Mouse (Mus musculus): ENCODE measurements around the gene Kcnn1.
A peak's percentile ranks its signal among the peaks of the same experiment; 100 is the strongest.

Gene Kcnn1

GRCm38 (mm10) chr8:70893656-70894384 lies 30.8 kb upstream of the Kcnn1 start:
- peak; percentile 42 to 54 for DNase-seq (ENCODE audit: low spot score in 2 of 2)

DNA sequence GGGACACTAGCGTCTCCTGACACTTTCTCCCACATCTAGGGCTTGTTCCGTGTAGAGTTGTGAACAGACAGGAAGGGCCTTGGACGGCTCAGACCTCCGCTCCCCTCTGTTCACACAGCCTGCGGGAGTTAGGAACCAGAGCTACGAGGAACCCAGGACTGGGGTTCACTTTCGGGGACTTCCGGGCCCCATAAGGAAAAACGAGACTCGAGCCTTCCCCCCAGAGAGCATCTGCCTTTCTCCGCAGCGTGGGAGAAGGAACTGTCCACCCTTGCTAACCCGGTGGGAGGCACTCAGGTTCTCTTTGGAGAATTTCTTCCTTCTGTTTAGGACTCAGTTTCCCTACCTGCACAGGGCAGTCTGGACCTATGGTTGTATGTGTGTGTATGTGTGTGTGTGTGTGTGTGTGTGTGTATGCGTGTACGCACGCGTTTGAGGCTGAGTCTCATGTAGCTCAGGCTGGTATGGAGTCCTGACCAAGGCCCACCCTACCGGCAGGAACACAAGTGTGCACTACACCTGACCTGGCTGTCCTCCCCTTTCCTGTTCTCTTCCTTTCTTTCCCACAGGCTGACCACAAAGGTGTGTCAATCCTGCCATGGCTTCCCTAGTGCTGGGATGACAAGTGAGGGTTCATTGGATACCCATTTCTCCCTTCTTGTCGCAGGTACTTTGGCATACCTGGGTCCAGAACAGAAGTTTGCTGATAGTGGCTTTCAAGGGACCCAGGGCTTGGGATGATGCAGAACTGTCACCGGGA lies 30.0 kb upstream of the Kcnn1 start:
- no peak for DNase-seq (ENCODE audit: low spot score in 2 of 2)

GRCm38 (mm10) chr8:70892022-70892895 lies 29.2 kb upstream of the Kcnn1 start, which contains the start of gene Slc5a5:
TSS of gene Slc5a5 (minus strand) at chr8:70892757.
- no peak for DNase-seq (ENCODE audit: low spot score in 2 of 2)

- no peak for DNase-seq (ENCODE audit: low spot score in 2 of 2)
These were observed 28.3 kb upstream of the Kcnn1 start for GRCm38 (mm10) chr8:70891356-70891755.

DNA sequence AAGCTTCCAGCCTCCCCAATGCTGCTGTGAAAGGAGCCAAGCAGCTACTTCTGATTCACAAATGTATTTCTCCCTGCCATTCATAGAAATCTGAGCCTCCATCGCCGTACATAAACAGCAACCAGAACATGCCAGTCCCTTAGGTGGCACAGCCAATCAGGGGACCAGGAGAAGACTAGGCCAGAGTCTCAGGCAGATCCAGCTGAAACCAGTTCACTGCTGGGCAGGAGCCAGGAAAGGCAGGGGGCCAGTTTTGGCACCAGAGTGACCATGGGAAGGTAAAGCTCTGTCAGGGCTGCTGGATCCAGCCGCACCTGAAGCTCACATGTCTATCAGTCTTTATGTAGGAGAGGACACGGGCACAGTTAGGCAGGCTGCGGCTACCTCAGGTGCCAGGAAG lies 27.6 kb upstream of the Kcnn1 start:
- DNase-seq (ENCODE audit: low spot score in 2 of 2) = no peak

- no peak for DNase-seq (ENCODE audit: low spot score in 2 of 2)
These were observed 24.6 kb upstream of the Kcnn1 start for GRCm38 (mm10) chr8:70887669-70888068.

- DNase-seq (ENCODE audit: low spot score in 2 of 2) = no peak
These were observed 22.6 kb upstream of the Kcnn1 start for GRCm38 (mm10) chr8:70885612-70886011.

DNA sequence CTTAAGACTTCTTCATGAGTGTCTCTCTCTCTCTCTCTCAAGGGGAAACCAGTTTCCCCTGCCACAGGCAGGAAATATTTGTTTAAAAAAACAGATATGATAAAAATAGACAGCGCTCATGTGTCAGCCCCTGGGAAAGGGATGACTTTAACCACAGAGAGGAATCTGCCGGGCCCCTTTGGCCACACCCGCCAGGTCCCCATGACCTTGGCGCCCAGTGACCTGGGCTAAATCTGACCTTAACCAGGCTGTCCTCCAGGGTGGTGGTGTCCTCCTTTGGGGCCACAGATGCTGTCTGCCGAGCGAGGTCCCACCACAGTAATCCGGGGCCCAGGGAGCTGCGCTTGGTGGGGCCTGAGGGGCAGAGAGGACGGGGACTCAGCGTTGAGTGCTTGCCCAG lies 21.6 kb upstream of the Kcnn1 start:
- no peak for DNase-seq (ENCODE audit: low spot score in 2 of 2)

GRCm38 (mm10) chr8:70884186-70884585 lies 21.1 kb upstream of the Kcnn1 start:
- DNase-seq (ENCODE audit: low spot score in 2 of 2) = no peak

GRCm38 (mm10) chr8:70880546-70880945 lies 17.5 kb upstream of the Kcnn1 start:
- no peak for DNase-seq (ENCODE audit: low spot score in 2 of 2)

GRCm38 (mm10) chr8:70880126-70880525 lies 17.1 kb upstream of the Kcnn1 start:
- DNase-seq (ENCODE audit: low spot score in 2 of 2) = no peak

GRCm38 (mm10) chr8:70879500-70879899 lies 16.4 kb upstream of the Kcnn1 start:
- no peak for DNase-seq (ENCODE audit: low spot score in 2 of 2)

- no peak for DNase-seq (ENCODE audit: low spot score in 2 of 2)
These were observed 15.1 kb upstream of the Kcnn1 start for GRCm38 (mm10) chr8:70878178-70878577.

DNA sequence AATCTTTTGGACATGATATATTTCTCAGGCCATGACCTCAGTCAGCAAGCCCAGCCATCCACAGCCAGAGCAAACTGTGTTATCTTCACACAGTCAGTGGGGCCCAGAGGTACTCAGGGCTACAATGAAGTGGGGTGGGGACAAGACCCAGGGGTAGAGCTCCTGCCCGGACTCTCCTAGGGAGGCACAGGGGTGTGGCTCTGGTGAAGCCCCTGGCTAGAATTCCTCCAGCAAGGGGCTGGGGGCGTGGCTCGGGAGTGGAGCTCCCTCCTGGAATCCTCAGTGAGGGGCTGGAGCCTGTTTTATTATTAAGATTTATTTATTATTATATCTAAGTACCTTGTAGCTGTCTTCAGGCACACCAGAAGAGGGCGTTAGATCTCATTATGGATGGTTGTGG lies 13.3 kb upstream of the Kcnn1 start:
- no peak for DNase-seq (ENCODE audit: low spot score in 2 of 2)

DNA sequence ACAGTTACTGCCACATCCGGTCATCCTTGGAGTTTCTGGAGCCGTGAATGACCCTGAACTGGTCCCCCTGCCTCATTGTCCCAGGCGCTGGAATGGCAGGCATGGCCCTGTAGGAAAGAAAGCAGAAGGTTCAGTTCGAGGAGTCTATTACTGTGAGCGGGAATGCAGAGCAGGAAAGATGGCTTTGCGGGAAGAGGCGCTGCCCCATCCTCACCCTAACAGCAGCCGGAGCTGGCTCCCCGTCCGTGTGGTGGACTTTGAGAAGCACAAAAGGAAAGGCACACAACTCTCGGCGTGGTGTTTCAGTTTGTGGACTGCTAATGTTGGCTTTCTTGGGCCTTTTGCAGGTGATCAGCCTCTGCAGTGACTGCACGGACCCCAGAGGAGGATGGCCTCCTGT lies 11.4 kb upstream of the Kcnn1 start:
- no peak for DNase-seq (ENCODE audit: low spot score in 2 of 2)

DNA sequence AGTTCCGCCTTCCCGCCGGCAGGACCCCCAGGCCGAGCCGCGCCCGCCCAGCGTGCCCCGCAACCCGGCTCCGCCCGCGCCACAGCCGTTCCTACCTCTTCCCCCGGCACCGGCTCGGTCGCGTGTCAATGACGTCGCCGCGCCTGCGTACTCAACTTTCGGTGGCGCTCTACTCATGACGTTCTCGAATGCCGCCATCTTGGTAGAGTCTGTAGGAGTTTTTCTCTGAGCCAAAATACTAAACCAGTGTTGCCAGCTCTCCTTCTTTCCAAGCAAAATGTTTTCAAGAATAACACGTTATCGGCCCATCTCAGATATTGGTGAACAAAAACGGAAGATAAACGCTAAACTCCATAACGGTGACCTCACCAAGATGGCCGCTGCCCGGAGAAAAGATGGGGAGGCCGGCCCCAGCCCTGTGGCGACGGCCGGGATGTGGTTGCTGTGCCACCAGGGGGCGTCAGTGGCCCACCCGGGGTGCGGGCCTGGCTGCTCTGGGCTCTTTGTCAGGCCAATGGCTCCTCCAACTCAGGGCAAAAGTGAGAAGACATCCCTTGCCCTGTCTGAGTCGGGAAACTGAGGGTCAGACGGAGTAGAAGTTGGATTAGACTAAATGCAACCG lies 10.4 kb upstream of the Kcnn1 start, which contains the start of gene Ccdc124:
TSS of gene Ccdc124 (minus strand) at position 572 of the 622 bp plus-strand sequence.
- peak; percentile 91 to 96 for DNase-seq (ENCODE audit: low spot score in 2 of 2)

DNA sequence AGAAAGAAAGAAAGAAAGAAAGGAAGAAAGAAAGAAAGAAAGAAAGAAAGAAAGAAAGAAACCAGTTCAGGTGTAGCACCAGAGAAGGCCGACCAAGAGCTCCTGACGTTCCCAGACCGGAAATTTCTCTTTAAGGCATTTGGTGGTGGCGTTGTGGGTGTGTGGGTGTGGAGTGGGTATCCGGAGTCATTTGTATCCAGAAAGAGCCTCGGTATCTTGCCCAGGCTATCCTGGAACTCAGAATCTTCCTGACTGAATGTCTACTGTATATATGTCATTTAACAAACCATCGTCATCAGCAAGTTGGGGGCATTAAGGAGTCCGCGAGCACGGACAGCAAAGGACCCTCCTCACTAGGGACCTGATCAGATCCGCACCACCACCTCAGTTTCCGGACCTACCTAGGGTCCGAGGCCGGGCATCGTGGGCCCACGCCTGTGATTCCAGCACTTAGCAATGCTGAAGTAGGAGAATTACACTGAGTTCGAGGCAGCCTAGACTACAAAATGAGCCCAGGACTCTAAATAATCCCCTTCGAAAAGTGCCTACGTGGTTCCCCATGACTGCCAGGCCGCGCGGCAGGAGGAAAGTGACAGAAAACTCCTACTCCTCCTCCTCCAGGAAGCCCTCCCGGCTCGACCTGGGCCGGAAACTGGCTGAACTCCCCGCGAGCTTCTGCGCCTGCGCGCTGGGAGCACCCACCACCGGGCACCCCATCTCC lies 9.7 kb upstream of the Kcnn1 start:
- DNase-seq (ENCODE audit: low spot score in 2 of 2) = no peak

- DNase-seq (ENCODE audit: low spot score in 2 of 2) = no peak
These were observed 8.2 kb upstream of the Kcnn1 start for GRCm38 (mm10) chr8:70871195-70871807.

DNA sequence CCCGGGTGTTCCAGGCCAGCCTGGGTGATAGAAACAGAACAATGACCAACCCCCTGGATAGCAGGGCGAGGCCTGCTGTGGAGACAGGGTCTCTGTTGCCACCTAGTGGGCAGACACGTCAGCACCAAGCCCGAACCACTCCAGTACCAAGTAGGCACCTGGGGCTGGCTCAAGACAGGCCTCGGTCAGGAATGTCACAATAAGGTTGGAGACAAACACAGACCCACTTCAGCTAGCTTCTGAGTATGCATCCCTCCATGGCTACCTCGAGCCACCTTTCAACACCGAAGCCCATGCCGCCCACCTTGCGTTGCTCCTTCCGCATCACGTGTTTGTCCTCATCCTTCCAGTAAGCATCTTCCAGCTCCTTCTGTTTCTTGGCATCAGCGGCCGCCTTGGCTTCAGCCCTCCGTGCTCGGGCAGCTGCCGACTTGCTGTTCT lies 6.6 kb upstream of the Kcnn1 start:
- DNase-seq (ENCODE audit: low spot score in 2 of 2) = peak; percentile 62 to 66

GRCm38 (mm10) chr8:70869199-70869571 lies 6.1 kb upstream of the Kcnn1 start:
- no peak for DNase-seq (ENCODE audit: low spot score in 2 of 2)

Data from frontal cortex, postnatal 25 days (tissue).